Mouse (Mus musculus): ENCODE data around the gene Myo1b.

Gene Myo1b

GRCm38 (mm10) chr1:51778241-51778640 is 137.6 kb downstream of the Myo1b start:
- DNase-seq, result no peak

- DNase-seq, result no peak
Observed at GRCm38 (mm10) chr1:51770504-51770871, 145.4 kb downstream of the Myo1b start.

- peak in 1 of 2 experiments; percentile 21 for DNase-seq
Observed at GRCm38 (mm10) chr1:51769815-51770503, 145.9 kb downstream of the Myo1b start.

DNA sequence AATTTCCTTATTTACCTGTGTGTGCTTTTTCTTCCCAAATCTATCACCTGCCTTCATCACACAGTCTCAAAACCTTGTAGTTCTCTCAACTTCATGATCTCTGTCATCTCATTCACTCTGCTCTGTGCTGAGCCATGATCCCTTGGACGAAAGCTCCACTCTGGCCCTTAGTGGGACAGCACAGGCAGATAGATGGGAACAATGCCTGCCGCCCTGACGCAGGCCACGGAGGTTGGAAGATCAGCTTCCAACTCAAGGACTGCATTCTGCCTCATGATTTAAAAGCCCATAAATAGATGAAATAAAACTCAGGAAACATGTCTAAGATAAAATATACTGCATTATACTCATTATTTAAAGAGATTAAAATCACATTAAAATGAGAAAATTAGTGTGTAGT is 149.6 kb downstream of the Myo1b start:
- DNase-seq, result no peak

DNA sequence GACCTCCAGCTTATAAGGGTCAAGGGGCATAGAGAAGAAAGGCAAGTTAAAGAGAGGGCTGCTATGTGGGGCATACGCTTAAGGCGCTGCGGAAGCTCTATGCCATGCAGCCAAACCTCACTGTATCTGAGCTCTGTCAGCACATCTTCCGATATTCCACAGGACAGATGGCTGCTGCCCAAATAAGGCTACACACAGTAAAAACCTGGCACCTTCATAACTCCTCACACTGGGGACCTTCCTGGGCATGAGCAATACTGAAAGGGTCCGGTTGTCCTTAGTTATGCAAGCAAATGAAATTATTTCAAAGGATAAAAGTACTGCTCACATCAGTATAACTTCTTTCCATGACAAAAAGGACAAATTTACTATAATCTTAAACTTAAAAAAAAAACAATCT is 150.7 kb downstream of the Myo1b start:
- DNase-seq, result no peak

GRCm38 (mm10) chr1:51759657-51760056 is 156.2 kb downstream of the Myo1b start:
- DNase-seq, result peak; percentile 18 to 58

DNA sequence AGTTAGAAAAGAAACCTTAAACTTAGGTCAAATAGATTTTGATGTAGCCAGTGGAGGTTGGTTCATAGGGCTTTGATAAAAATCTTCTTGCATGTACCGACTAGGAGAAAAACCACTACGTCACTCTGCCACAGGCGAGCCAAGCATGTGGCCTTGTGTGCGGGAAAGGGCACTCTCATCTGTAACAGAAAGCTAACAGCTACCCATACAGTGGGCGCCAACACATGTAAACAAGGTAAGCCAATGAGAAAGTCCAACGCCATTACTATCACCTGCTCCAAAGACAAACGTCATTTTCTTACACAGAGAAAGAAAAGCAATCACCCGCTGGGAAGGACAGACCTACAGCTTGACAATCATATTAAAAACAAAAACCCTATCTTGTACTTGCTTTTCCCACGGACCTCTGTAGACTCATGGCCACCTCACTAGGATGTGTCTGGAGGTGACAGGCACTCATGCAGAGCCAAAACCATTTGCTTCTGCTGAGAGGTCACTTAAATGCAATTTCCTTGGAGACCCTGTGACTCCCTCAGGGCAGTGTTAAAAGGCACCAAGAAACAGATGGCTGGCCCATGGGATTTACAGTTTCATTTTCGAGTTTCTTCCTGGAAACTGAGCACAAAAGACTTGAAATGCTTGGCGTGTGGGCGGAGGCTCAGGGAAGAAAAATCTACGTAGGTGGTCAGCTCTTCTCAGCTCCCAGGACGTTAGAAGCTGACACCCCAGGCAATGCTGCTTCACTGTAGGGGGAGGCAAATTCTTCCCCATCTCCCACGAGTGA is 157.4 kb downstream of the Myo1b start:
- no peak for DNase-seq

GRCm38 (mm10) chr1:51753621-51754020 is 162.2 kb downstream of the Myo1b start:
- DNase-seq, result no peak

GRCm38 (mm10) chr1:51751006-51751405 is 164.9 kb downstream of the Myo1b start:
- DNase-seq, result peak; percentile 32 to 40

DNA sequence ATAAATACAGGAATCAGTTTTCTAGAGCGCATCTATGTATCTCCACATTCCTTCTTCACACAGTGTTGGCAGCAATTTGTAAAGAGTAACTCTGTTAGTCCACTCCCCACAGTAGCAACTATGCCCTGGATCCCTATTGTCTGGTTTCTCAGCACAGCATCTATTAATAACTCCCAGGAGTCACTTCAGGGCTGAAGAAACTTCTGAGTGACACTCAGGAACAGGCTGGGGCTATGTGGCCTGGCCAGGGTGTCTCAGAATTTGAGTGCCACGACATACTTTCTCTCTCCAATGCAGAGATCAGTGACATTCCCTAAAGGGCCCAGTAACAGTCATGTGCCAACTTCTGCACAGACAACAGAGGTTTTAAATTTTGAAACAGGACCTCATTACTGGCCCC is 167.6 kb downstream of the Myo1b start:
- DNase-seq, result no peak

GRCm38 (mm10) chr1:51747494-51747893 is 168.4 kb downstream of the Myo1b start:
- peak; percentile 37 for DNase-seq

GRCm38 (mm10) chr1:51746711-51747240 is 169.1 kb downstream of the Myo1b start:
- DNase-seq, result no peak

DNA sequence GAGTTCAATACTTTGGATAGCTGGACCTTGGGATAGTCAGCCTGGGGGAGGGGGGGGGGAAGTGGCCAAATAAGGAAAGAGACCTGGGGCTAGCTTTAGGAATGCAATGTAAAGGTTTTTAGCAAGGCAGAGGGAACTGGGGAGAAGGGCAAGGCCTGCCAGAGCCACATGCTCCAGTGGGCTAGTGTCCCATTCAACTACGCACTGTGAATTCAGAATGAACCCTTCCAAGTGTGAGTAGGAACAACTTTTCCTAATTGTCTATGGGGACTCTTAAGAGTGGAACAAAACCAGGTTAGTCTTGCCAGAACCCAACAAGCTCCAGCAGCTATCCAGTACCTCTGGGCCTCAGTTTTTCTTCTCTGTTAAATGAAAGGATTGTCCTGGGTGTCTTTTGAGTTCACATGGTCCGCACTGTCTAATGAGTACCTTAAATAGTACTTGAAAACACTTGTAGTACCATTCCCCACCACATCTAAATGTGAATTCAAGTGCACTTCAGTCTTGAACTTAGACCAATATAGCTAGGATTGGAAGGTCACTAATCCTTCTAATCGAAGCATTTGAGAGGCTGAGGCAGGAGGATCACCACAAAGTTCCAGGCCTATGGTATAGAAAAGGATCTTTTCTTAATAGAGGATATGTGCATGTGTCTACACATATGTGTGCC is 172.0 kb downstream of the Myo1b start:
- DNase-seq, result no peak

GRCm38 (mm10) chr1:51742586-51742985 is 173.3 kb downstream of the Myo1b start:
- no peak for DNase-seq

DNA sequence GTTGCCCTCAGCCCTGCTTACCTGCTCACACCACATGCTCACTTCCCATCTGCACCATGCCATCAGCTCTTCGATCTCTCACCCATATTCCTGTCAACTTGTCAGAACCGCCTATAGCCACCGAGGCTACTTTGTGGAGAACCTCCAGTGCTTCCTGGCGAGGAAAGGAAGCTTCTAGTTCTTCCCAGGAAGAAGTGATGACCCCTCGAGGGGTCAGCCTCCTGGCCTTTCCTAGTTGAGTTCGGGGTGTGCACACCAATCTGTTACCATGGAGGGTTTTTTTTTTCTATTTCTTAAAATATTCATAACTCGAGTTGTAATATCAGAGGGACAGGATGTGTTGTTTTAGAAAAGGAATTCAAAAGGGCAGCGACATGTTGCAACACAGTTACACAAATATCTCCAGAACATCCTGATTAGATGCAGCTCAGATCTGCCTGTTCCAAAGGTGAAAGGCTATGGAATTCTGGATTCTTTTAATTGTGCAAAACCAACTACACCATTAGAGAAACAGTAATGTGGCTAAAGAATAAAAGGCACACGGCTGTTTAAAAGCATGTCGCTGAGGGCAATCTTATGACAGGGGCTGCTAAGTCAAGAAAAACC is 175.1 kb downstream of the Myo1b start:
- DNase-seq, result peak; percentile 15 to 49

- no peak for DNase-seq
Observed at GRCm38 (mm10) chr1:51739252-51739852, 176.5 kb downstream of the Myo1b start.

DNA sequence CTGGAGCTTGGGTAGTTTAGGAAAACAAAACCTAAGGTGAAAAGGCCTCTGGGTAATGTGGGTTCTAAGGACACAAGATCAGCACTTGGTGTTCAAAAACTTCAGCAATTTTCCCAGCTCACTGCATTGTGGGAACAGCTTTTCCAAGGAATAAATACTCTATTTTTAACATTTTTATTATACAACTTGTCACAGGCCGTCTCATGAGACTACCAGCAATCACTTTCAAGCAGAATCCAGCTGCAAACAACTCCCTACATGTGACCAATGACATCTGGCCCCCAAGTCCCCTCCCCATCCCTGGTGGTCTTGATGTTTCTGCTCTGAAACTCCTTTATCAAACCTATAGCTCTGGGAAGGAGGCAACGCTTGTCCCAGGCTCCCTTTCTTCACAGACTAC is 179.0 kb downstream of the Myo1b start:
- DNase-seq, result peak in 1 of 2 experiments; percentile 53

- DNase-seq, result no peak
Observed at GRCm38 (mm10) chr1:51734721-51735120, 181.2 kb downstream of the Myo1b start.

- no peak for DNase-seq
Observed at GRCm38 (mm10) chr1:51729407-51729806, 186.5 kb downstream of the Myo1b start.

- peak in 1 of 2 experiments; percentile 43 for DNase-seq
Observed at GRCm38 (mm10) chr1:51728816-51729215, 187.1 kb downstream of the Myo1b start.

DNA sequence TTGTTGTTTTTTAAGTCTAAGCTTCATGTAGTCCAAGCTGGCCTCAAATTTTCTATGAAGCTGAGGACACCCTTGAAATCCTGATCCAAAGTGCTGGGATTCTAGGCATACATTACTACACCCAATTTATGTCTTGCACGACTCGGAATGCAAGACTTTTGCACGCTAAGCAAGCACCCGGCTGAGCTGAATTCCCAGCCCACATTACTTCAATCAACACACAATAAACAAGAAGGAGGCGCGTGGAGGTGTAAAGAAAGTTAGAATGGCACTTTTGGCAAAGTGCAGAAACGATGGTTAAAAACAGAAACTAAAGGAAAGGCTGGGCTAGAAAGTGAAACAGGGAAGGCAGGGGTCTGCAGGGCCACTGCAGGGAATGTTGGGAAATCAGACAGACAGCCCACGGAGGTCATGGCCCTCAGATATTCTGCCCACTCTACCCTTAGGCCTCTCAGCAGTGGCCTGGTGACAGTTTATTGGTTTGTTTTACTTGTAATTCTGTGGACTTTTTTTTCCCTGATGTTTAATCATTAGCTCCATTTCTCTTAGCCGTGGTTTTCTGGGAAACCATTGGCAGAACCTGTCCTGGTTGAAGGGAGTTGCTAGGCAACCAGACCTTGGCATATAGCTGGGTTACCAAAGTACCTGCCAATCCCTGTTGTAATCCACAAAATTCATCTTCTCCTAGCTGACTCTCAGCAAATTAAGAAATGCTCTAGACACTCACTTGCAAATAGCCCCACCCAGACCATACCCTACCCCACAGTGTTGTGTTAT is 195.8 kb downstream of the Myo1b start:
- peak; percentile 61 to 76 for DNase-seq

- DNase-seq, result no peak
Observed at GRCm38 (mm10) chr1:51710831-51711230, 205.0 kb downstream of the Myo1b start.
